Mouse (Mus musculus) lung, postnatal 0 days (tissue): ENCODE results near the gene Xylt1.

Source experiments
- CTCF ChIP-seq: IDR thresholded peaks from 2 replicates; pipeline ENCODE4 v1.5.1; 2016; ENCODE audit warnings: antibody characterized with exemption, mild to moderate bottlenecking
- EP300 ChIP-seq: IDR thresholded peaks from 2 replicates; pipeline ENCODE4 v1.6.1; 2016; ENCODE audit warnings: antibody characterized with exemption, mild to moderate bottlenecking, control low read depth

DNA sequence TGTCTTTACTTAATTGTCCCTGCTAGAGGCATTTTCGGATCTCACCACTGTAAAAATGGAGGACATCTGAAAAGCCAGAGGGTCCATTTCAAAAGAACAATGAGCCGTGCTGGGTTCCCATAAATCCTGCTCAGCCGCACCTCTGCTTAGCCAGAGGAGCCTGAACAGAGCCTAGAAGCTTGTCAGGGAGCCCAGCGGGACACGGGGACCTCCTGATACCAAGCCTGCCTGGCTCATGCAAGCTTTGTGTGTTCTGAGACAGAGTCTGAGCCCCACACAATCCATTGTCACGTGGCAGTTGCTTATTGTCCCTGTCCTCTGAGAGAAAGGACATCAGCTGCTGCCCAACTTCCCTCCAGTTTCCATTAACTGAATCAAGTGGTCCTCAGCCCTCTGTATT is 229.7 kb downstream of the Xylt1 start:
- no peak for TF ChIP-seq CTCF
- TF ChIP-seq EP300, result no peak
